Mouse (Mus musculus) MEL (cell line): ENCODE measurements around the gene Cep63.

Source experiments
- CTCF ChIP-seq, 3 experiments: IDR thresholded peaks in 2 of 3; conservative IDR thresholded peaks in 1 of 3; 2 replicates each; pipeline ENCODE4 v1.5.1; 2011 to 2012; ENCODE audit warnings: low read length in 3 of 3, low read depth in 2 of 3, mild to moderate bottlenecking in 2 of 3, improper control_type of control experiment in 1 of 3, inconsistent platforms in 1 of 3, mixed read lengths in 1 of 3, moderate library complexity in 1 of 3; ENCODE audit not compliant: control insufficient read depth in 1 of 3, insufficient read depth in 1 of 3, poor library complexity in 1 of 3, severe bottlenecking in 1 of 3
- GATA1 ChIP-seq: IDR thresholded peaks from 2 replicates; pipeline ENCODE4 v1.6.1; 2011; ENCODE audit warnings: low read depth, low read length, improper control_type of control experiment
- MAFK ChIP-seq: IDR thresholded peaks from 2 replicates; pipeline ENCODE4 v1.6.1; 2011; ENCODE audit warnings: low read depth, mild to moderate bottlenecking, low read length, improper control_type of control experiment, borderline replicate concordance
- ZC3H11A ChIP-seq: IDR thresholded peaks from 2 replicates; pipeline ENCODE4 v1.6.1; 2012; ENCODE audit warnings: low read depth, mild to moderate bottlenecking, inconsistent platforms, low read length, improper control_type of control experiment

GRCm38 (mm10) chr9:102558463-102558862 lies 67.9 kb downstream of the Cep63 start:
- TF ChIP-seq CTCF (IDR thresholded peaks at IDR 0.05 in 2 of 3, conservative IDR thresholded peaks at IDR 0.05 in 1 of 3; ENCODE audit: control insufficient read depth in 1 of 3, insufficient read depth in 1 of 3, low read depth in 2 of 3, low read length in 3 of 3, poor library complexity in 1 of 3, severe bottlenecking in 1 of 3) (peak in 2 of 3 experiments; percentile 3 to 19; a peak in 2 of 6 replicates), ZC3H11A (no peak), MAFK (no peak), GATA1 (no peak)
